Mouse (Mus musculus) left cerebral cortex, postnatal 4 days (tissue): ENCODE measurements around the gene Gm6217. TPM values are rescaled to one million over a fixed set of nuclear protein-coding genes. Genes with fewer than 3 reads are reported as not detected.

Experiments
- DNase-seq: peaks from one replicate; pipeline ENCODE4 v3.0.0-alpha.2; 2022
- intact Hi-C: fragments of 180-260 bp; cut with DNase I; formaldehyde crosslinking; loops from one replicate; pipeline ENCODE4 v1.15.1; 2025
- total RNA-seq, 2 experiments: library from RNA; stranded (reverse); gene quantifications; 2 replicates each; pipeline ENCODE4 v1.2.3; 2021

Gene Gm6217
- total RNA-seq, 2 experiments from 2014 or later: not detected

DNA sequence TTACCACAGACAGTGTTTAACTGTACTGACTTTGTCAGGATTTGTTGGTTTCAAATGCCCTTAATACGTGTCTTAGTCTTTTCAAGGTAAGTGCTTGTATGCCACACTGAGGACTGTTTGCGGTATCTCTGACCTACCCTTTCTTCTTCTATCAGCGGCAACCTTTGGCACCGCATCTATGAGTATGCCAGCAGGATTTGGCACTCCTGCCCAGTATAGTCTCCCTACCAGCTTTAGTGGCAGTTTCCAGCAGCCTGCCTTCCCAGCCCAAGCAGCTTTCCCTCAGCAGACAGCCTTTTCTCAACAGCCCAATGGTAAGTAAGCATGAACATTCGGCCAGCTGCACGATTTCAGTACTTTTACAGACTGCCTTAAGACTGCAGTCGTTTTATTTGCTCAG is 37.9 kb downstream of the Gm6217 start:
- no peak for DNase-seq
- intact Hi-C loops: no loop called here

Other genes with a start within 250 kb of the Gm6217 start
- 100 to 1,000 TPM; 257 to 259 TPM for gene Mff, start 206.5 kb downstream of the Gm6217 start, total RNA-seq
- not detected for gene Tm4sf20, start 162.9 kb downstream of the Gm6217 start, total RNA-seq
- not detected for gene Gm47791, start 160.2 kb downstream of the Gm6217 start, total RNA-seq
- gene Agfg1, start 91.9 kb downstream of the Gm6217 start, total RNA-seq: 100 to 1,000 TPM in 1 of 2 experiments, 10 to 100 TPM in 1; 96.1 to 106 TPM
- gene A030005L19Rik, start 18.1 kb downstream of the Gm6217 start, total RNA-seq: under 1 TPM; 0.46 to 0.84 TPM
- gene A030014E15Rik, start 6.5 kb downstream of the Gm6217 start, total RNA-seq: not detected
- gene A030003K21Rik, start 12.0 kb upstream of the Gm6217 start, total RNA-seq: not detected
- not detected for gene Gm7544, start 24.6 kb upstream of the Gm6217 start, total RNA-seq
- not detected for gene Gm47955, start 28.9 kb upstream of the Gm6217 start, total RNA-seq
- gene Gm47959, start 69.1 kb upstream of the Gm6217 start, total RNA-seq: not detected
- gene Slc19a3, start 107.0 kb upstream of the Gm6217 start, total RNA-seq: under 1 TPM; 0.64 to 0.94 TPM
- not detected for gene Krtap28-10, start 111.1 kb upstream of the Gm6217 start, total RNA-seq
- not detected for gene Gm47969, start 113.5 kb upstream of the Gm6217 start, total RNA-seq
- gene A030005K14Rik, start 128.0 kb upstream of the Gm6217 start, total RNA-seq: not detected
- not detected for gene Krtap28-13, start 129.5 kb upstream of the Gm6217 start, total RNA-seq
- not detected for gene Ccl20, start 185.4 kb upstream of the Gm6217 start, total RNA-seq
- under 1 TPM; 0.56 to 0.90 TPM for gene Daw1, start 228.4 kb upstream of the Gm6217 start, total RNA-seq